Mouse (Mus musculus) embryo, embryonic 10.5 days (tissue): Measurements from ENCODE around the gene Cpsf3.
A peak's percentile ranks its signal among the peaks of the same experiment; 100 is the strongest.

Source experiments
- DNase-seq: peaks from one replicate; pipeline ENCODE4 v3.0.0-alpha.2; 2015; ENCODE audit warnings: low spot score

The Cpsf3 gene

DNA sequence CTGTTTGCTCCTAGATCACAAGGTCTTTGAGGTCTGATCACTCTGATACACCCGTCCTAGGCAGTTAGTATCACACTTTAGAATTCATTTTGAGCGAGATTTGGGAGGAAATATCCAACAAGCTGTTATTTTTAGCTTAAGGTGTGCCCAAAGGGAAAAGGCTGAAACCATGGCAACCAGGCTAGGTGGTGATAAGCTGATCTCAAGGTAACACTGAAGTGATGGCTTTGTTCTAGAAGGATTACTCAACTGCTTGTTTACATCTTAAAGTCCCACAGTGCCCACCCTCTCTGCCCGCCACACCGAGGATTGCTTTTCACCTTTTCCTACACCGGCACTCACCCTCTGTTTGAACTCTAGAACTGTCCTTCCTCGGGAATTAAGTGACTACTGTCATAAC is 4.5 kb downstream of the Cpsf3 start:
- no peak for DNase-seq

DNA sequence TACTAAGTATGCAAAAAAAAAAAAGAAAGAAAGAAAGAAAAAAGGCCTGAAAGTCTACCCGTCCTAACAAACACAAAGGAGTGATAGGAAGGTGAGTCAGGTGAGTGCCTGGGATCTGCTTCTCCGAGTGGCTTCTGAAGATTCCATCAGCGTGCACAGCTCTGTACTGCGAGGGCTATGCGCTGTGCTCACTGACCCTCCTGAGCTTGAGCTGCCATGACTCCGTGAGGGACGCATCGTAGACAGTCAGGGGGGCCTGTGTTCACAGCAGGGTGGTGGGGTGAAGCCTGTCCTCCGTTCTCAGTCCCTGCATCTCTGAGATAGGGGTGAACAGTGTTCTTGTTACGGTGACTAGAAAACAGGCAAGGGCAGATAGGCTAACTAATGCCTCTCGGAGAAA is 13.7 kb downstream of the Cpsf3 start:
- DNase-seq = no peak

DNA sequence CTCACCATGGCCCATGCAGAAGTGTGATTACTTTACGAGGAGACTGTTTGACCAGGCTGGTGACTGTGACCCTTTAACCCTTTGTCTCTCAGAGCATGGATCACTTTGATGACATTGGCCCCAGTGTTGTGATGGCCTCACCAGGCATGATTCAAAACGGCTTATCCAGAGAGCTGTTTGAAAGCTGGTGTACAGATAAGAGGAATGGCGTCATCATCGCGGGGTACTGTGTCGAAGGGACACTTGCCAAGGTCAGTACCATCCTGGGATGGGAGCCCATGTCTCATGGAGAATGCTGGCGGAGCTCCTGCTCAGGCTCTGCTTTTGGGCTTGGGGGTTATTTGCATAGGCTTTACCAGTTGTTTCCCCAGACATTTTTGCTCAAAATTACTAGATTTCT is 16.1 kb downstream of the Cpsf3 start:
- DNase-seq = no peak

DNA sequence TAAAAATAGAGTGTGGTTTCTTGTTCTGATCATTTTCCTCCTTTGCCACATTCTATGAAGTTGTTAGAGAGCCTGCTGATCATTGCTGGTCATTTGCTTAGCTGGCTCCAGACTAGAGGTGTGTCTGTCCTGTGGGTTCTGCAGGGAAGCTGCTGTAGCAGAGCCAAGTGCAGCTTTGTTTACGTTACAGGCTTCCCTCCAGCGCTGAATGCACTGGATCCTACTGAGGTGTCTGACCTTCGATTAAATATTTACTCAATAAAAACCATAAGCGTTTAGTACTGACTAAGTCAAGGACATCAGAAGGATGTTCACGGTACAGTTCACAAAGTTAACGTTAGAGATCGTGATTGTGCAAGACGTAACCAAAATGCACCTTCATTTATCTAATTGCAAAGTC is 16.7 kb downstream of the Cpsf3 start:
- no peak for DNase-seq

DNA sequence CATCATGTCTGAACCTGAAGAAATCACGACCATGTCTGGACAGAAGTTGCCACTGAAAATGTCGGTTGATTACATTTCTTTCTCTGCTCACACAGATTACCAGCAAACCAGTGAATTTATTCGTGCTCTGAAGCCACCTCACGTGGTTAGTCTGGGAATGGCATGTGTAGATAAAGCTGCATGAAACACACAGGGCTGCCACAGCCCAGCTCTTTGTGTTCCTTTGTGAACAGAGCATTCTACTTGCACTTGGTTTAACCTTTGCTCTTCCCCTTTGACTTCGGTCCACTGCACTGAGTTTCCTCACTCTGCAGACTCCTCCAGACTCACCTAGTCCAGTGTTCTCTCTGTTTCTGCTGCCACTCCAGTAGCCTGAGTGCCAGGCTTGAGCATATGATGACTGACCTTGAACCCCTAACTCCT is 17.2 kb downstream of the Cpsf3 start:
- DNase-seq = no peak

DNA sequence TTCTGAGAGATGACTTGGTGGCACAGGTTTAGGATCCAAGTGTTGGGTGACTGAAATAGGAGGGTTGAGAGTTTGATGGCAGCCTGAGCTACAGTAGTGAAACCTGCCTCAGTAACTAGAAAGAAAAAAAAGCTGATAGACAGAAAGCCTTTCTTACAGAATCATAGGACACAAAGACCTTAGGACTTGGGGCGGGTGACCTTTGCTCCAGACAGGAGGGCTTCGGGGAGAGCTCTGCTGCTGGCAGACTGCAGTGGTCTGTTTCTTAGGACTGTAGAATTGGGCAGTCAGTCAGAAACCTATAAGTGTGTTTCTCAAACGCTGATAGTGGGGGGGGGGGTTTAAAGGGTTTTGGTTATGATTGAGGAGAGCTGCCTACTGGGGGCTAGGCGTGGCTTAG is 20.6 kb downstream of the Cpsf3 start:
- DNase-seq = no peak

DNA sequence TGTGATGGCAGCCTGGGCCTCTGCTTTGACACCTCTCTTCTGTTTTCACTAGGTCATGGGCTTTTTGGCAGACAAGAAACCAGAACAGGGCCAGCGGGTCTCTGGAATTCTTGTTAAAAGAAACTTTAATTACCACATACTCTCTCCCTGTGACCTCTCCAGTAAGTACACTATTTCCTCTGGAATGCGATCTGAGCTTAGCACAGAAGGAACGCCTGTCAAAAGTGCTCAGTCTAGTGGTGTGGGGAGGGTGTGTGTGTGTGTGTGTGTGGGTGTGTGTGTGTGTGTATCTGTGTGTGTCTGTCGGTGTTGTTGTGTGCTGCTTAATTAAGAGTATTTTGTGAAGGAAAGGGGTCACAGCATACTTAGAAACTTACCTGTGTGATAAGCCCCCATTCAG is 21.5 kb downstream of the Cpsf3 start:
- DNase-seq = no peak

DNA sequence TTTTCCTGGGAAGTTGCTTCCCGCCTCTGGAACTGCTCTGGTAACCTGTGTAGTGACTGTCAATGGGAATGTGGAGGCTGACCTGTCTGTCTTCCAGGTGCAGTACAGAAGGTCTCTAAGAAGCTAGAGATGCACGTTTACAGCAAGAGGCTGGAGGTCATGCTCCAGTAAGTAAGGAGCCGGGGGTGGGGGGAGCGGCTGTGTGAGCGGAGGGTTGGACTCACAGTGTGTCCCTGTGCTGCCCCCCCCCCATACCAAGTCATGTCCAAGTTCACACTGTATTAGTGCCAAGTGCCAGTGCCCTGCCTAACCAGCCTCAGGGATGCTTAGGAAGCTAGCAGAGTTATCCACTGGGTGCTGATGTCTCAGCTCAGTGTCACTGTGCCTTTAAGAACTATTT is 27.0 kb downstream of the Cpsf3 start:
- no peak for DNase-seq

DNA sequence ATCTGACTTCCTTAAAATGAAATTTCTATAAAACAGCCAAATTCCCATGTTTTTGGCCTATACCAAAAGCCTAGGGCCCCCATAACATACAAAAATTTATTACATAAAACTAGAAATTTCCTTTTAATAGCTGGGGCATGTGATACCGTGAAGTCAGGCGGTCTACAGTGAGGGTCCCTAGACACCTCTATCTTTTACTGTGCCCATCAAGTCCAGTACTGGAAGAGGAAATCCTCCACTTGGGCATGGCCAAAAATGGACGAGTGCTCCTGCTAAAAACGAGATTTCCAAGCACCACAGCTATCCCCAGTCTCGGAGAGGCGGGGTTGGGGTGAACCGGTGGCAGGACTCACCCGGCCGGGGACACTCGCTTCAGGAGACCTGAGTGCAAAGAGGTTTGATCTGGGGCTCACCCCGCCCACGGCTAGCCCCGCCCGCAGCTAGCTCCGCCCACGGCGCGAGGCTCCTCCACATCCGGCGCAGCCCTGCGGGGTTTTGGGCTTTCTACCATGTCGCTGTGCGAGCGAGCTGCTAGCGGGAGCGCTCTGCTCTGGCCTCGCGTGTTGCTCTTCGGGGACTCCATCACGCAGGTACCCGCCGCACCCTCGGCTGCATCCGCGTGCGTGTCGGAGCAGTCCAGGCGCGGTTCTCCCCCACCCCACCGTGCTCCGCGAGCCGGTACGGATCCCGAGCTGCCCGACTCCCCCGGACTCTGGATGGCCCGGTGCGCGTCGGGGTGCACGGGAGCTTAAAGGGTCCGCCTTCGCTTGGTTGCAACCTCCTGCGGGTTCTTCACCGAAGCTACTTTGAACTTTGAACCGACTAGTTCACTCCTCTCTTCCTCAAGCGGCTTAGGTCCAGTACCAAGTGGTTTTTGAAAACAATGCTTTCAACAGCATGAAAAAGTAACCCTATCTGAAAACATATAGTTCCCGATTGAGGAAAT is 31.0 kb downstream of the Cpsf3 start, which contains the start of gene Iah1:
TSS of gene Iah1 (plus strand) at position 467 of the 946 bp plus-strand sequence.
- DNase-seq = peak; percentile 88

DNA sequence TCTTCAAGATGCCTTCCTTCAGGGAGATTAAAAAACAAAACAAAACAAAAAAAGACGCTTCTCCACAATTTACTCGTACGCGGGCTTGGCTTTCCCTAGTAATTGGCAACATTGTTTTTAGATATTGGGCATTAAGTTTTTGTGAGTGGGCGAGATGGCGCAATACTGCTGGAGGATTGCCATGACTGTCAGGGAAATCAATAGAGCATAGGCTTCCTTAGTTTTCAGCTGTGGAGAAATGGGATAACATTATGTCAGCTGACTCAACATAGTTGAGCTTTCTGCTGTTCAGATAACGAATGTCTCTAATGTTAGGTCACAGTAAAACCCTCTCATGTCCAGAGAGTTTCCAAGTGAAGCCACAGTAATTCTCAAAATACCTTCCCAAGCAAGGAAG is 31.7 kb downstream of the Cpsf3 start:
- no peak for DNase-seq

DNA sequence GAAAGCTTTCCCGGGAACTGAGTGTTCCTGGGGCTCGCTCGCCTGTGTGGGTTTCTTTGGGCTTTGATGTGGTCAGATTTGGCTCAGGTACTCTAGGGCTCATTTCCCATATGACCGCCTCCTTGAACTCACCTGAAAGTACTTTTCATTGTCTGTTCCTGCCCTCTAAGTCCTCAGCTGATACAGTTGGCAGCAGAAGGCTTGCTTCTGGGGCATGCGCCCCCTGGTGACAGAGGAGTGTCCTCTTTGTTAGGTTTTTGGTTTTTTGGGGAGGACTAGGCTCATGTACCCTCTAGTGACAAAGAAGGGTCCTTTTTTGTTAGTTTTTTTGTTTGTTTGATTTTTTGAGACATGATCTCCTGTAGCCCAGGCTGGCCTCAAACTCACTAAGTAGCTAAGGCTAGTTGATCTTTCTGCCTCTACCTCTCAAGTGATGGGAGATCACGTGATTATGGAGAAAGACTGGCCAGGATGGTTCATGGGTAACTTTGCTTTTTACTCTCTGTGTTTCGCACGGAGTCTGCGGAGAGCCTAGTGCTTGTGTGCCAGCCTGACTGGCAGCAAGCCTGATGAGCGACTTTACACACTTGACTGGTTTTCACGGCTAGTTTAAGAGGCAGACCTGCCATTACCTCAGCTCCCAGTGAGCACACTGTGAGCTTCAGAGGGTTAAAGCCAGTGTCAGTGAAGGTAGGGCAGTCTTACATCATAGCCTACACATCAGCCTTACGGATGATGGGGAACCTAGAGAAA is 33.1 kb downstream of the Cpsf3 start:
- DNase-seq = peak; percentile 80

DNA sequence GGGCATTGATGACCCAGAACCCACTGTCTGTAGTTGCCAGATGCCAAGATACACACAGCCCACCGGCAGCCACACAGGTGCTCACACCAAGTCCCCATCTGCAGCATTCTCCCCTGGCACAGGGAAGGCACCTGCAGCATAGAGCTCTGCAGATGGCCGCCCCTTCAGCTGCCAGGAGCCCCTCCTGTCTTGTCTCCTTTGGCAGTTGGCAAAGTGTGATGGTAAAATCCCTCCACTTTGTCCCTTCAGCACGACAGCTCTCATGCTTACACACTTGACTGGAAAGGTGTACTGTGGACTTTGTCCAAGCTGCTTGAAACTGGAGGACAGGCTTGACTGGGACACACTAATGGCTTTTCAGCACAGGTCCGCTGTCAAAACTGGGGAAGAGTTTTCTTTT is 35.1 kb downstream of the Cpsf3 start:
- no peak for DNase-seq

DNA sequence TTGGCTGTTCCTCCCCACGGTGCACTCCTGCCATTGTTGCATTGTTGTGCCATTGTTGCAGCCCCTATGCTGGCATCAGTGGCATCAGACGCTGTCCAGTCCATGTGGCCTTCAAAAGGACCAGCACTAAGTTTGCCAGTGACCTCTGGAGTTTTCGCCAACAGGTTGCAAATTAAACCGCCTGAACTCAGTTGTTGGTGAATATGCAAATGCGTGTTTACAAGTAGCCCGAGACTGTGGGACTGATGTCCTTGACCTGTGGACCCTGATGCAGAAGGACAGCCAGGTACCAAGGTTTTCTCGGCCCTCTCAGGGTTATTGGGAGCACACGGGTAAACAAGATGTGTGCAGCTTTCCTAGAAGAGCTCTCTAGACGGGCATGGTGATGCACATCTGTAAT is 36.0 kb downstream of the Cpsf3 start:
- no peak for DNase-seq

DNA sequence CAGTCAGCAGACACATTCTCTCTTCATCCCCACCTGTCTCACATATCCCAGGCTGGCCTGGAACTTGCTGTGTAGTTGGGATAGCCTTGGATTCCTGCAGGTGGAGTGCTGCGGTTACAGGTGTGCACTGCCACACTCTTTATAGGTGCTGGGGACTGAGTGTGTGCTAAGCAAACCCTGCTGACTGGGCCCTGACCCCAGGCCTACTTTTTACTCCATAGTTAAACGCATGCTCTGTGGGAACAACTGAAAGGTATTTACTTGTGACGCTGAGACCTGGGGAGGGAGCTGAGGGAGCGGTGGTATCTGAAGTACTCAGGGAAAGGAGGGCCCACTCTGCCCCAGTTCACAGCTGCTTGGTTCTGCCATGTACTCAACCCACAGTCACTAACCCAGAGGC is 37.1 kb downstream of the Cpsf3 start:
- DNase-seq = no peak

DNA sequence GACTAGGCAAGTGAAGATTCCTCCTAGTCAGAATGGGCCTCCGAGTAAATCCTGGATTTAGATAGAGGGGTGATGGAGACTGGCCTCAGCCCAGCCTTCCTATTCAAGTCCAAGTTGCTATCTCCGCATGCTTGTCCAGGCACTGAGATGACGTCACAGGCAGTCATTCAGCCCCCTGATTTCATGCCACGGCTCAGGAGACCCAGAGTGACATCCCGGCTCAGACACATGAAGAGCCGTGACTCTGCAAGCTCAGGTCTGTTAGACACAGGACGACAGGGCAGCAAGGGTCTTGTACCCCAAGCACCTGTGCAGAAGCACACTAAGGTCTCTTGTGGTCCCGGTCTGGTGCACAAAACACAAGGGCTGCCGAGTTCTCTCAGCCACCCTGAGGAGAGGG is 37.7 kb downstream of the Cpsf3 start:
- DNase-seq = no peak

DNA sequence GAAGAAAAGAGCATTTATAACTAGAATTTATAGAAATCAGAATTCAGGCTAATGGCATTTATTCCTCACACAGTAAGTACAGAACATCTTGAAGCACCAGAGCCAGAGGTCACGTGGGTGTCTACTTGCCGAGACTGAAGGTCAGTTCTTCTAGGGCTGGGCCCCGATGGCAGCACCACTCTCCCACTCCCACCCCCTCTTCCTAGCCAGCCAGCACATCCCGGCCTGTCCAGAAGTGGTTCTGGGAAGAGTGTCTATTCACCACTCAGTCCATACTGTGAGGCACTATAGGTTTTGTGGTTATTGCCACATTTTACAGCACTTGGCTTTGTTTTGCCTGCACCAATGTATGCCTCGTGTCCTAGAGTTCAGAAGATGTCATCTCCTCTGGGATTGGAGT is 38.9 kb downstream of the Cpsf3 start:
- no peak for DNase-seq

DNA sequence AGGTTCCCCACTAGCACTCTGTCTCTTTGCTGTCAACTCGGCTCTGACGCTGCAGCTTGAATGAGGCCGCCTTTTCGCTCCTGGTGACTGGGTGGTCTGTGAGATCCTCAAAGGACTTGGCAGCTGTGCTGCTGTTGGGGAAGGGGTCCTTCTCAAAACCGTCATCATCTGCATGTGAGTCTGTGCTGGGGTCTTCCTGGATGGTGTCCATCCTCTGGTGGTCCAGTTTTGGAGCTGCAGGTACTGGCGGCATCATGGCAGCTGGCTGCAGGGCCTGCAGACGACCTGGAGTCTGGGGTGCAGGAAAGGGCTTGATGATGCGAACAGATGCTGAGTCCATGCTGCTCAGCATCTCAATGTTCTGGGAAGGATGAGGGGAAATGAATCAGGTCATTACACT is 40.1 kb downstream of the Cpsf3 start:
- no peak for DNase-seq

DNA sequence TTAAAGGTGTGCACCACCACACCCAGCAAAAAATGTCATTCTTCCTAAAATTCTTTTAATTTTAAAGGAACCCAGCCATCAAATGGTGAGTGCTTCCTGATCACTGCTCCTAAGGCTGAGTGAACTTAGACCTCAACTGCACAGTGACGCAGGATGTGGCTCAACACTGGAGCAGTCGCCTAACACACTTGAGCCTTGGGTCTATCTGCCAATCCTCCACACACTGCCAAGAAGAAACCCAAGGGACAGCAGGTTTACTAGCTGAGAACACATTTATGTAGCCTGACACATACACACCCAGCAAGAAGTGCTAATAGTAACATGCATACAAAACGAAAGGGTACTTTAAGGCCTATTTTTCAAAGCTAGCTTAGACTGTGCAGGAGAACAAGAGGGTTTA is 41.1 kb downstream of the Cpsf3 start:
- DNase-seq = no peak

DNA sequence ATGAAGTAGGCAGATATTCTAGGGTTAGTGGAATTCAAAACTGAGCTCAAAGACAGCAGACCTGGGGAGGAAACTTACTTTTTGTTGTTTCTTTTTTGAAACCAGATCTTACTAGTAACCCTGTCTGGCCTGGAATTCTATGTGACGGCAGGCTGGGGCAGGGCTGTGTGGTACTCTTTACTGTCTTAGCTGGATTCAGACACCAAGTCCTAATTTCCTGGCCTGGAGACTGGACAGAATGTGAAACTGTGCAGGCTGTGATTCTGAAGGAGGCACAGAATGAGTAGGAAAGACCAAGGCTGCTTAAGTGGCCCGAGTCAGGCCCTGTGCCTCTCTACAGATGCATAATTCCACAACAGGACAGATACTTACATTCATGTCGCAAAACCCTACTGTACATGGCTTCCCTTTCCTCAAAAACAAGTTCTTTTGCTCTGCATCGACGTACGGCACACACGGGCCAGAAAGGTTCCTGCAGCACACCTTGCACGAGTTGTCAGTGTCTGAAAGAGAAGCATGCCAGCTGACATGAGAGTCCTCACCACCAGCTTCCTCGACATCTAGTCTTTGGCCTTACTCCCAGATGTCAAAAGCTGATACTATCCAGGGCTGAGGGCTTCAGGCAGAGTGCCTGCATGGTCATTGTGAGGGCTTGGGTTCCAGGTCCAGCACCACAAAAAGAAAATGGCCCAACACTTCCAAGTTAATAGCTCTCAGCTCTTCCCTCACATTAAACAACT is 44.6 kb downstream of the Cpsf3 start:
- DNase-seq = no peak

DNA sequence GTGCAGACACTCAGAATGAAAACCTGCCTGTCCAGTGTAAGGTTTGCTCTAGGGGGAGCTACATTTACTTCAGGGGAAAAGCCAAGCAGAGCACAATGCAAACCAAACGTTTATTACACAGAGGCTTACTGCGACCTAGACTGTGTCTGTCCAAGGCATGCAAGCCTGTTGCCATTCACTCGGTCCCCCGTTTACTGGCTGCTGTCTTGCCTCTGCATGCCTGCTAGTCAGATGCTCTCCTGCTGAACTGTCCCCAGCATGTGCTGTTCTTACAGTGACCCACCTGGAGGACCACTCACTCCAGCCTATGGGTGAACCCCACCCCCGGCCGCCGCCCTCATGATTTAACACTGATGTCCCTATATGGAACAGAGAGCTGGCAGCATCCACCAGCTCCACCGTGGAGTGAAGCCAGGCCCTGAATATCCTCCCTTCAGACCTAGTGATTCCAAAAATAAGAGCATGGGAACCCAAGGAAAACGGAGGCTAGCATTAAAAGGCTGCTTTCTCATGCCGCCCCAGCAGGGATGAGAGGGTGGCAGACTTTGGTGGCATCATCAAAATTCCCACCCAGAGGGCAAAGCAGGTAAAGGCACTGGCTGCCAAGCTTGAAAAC is 45.9 kb downstream of the Cpsf3 start:
- no peak for DNase-seq

DNA sequence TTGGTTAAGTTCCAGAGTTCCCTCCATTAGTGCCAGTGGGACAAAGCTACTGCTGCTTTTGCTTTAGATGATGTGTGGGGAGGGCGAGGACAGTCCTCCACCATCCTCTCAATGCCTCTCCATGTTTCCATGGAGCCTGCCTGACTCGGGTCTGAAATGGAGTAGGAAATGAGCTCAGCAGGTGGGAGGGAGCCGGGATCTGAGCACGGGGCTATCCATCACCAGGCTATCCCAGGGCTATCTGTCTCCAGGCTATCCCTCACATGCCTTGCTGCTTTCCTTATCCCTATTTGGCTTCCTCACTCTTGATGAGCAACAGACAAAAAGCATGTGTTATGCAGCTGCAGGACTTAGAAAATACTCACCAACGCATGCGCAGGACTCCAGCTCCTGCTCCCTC is 46.5 kb downstream of the Cpsf3 start:
- no peak for DNase-seq

DNA sequence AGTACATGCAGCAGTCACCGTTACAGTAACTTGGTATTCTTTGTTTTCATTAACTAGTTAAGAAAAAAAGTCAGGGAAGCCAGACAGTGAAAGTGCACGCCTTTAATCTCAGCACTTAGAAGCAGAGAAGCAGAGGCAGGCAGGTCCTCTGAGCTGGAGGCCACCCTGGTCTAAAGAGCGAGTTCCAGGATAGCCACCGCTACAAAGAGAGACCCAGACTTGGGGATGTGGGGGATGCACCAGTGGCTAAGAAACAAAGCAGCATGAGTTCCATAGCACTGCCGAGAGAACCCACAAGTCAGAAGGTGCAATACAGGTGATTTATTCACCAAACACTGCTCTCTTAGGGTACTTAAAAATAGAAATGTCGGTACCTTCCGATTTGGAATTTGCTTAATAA is 47.8 kb downstream of the Cpsf3 start:
- no peak for DNase-seq
